Mouse (Mus musculus): Measurements from ENCODE around the gene Serinc3. TPM values are rescaled to one million over a fixed set of nuclear protein-coding genes. Genes with fewer than 3 reads are reported as not detected.

The Serinc3 gene
- polyA plus RNA-seq, 1 experiment: 1,613 TPM

- peak overlapping the region; percentile 80 for H3K27ac ChIP-seq (ENCODE audit: insufficient read depth, low read depth, low read length)
- TF ChIP-seq CTCF (IDR thresholded peaks at IDR 0.05; ENCODE audit: low read depth, low read length): no peak
- no peak for TF ChIP-seq POLR2A (IDR thresholded peaks at IDR 0.05; ENCODE audit: borderline replicate concordance, low read depth, low read length)
- peaks cover 57% of the 10 kb centered on the region for H3K4me1 ChIP-seq (ENCODE audit: control insufficient read depth, insufficient read depth, low read length)
- 0 out of 2 replicates have a peak overlapping the region, but pooled peaks have one; percentile 11 for H3K4me3 ChIP-seq (ENCODE audit: insufficient read depth, low read length)
These were observed 54.7 kb downstream of the Serinc3 start for GRCm38 (mm10) chr2:163590211-163590610.

GRCm38 (mm10) chr2:163587506-163587905, 57.4 kb downstream of the Serinc3 start:
- H3K4me3 ChIP-seq (ENCODE audit: insufficient read depth, low read length): no peak overlapping the region
- peak overlapping the region; percentile 80 for H3K27ac ChIP-seq (ENCODE audit: insufficient read depth, low read depth, low read length)
- peaks cover 64% of the 10 kb centered on the region for H3K4me1 ChIP-seq (ENCODE audit: control insufficient read depth, insufficient read depth, low read length)
- TF ChIP-seq CTCF (IDR thresholded peaks at IDR 0.05; ENCODE audit: low read depth, low read length) (no peak), POLR2A (IDR thresholded peaks at IDR 0.05; ENCODE audit: borderline replicate concordance, low read depth, low read length) (no peak)

GRCm38 (mm10) chr2:163586384-163587261, 58.3 kb downstream of the Serinc3 start:
- Histone ChIP-seq H3K4me1 (ENCODE audit: control insufficient read depth, insufficient read depth, low read length) (peaks cover 64% of the 10 kb centered on the region), H3K27ac (ENCODE audit: insufficient read depth, low read depth, low read length) (peak overlapping the region; percentile 47), H3K4me3 (ENCODE audit: insufficient read depth, low read length) (no peak overlapping the region)
- TF ChIP-seq POLR2A (IDR thresholded peaks at IDR 0.05; ENCODE audit: borderline replicate concordance, low read depth, low read length) (no peak), CTCF (IDR thresholded peaks at IDR 0.05; ENCODE audit: low read depth, low read length) (peak; percentile 98)

GRCm38 (mm10) chr2:163584088-163584426, 60.9 kb downstream of the Serinc3 start:
- Histone ChIP-seq H3K4me3 (ENCODE audit: insufficient read depth, low read length) (no peak overlapping the region), H3K4me1 (ENCODE audit: control insufficient read depth, insufficient read depth, low read length) (peaks cover 63% of the 10 kb centered on the region), H3K27ac (ENCODE audit: insufficient read depth, low read depth, low read length) (peak overlapping the region; percentile 41)
- TF ChIP-seq CTCF (IDR thresholded peaks at IDR 0.05; ENCODE audit: low read depth, low read length) (no peak), POLR2A (IDR thresholded peaks at IDR 0.05; ENCODE audit: borderline replicate concordance, low read depth, low read length) (no peak; the same call in 1 of the 2 replicates)

GRCm38 (mm10) chr2:163583226-163584087, 61.5 kb downstream of the Serinc3 start:
- H3K4me1 ChIP-seq (ENCODE audit: control insufficient read depth, insufficient read depth, low read length): peaks cover 58% of the 10 kb centered on the region
- H3K27ac ChIP-seq (ENCODE audit: insufficient read depth, low read depth, low read length): peak overlapping the region; percentile 41
- TF ChIP-seq POLR2A (IDR thresholded peaks at IDR 0.05; ENCODE audit: borderline replicate concordance, low read depth, low read length): no peak; the same call in 1 of the 2 replicates
- TF ChIP-seq CTCF (IDR thresholded peaks at IDR 0.05; ENCODE audit: low read depth, low read length): no peak

GRCm38 (mm10) chr2:163580069-163580945, 64.6 kb downstream of the Serinc3 start:
- H3K4me3 ChIP-seq (ENCODE audit: insufficient read depth, low read length): no peak overlapping the region
- peaks cover 46% of the 10 kb centered on the region for H3K4me1 ChIP-seq (ENCODE audit: control insufficient read depth, insufficient read depth, low read length)
- H3K27ac ChIP-seq (ENCODE audit: insufficient read depth, low read depth, low read length): peak overlapping the region; percentile 82
- TF ChIP-seq POLR2A (IDR thresholded peaks at IDR 0.05; ENCODE audit: borderline replicate concordance, low read depth, low read length) (no peak), CTCF (IDR thresholded peaks at IDR 0.05; ENCODE audit: low read depth, low read length) (no peak)

More at GRCm38 (mm10) chr2:163583226-163584087, 61.5 kb downstream of the Serinc3 start:
- no peak overlapping the region for H3K4me3 ChIP-seq (ENCODE audit: insufficient read depth, low read length)

GRCm38 (mm10) chr2:163577986-163578385, 66.9 kb downstream of the Serinc3 start:
- Histone ChIP-seq H3K4me1 (ENCODE audit: control insufficient read depth, insufficient read depth, low read length) (peaks cover 37% of the 10 kb centered on the region), H3K27ac (ENCODE audit: insufficient read depth, low read depth, low read length) (no peak overlapping the region), H3K4me3 (ENCODE audit: insufficient read depth, low read length) (no peak overlapping the region)
- TF ChIP-seq POLR2A (IDR thresholded peaks at IDR 0.05; ENCODE audit: borderline replicate concordance, low read depth, low read length): no peak
- no peak for TF ChIP-seq CTCF (IDR thresholded peaks at IDR 0.05; ENCODE audit: low read depth, low read length)

GRCm38 (mm10) chr2:163575248-163575647, 69.7 kb downstream of the Serinc3 start:
- Histone ChIP-seq H3K4me1 (ENCODE audit: control insufficient read depth, insufficient read depth, low read length) (peaks cover 24% of the 10 kb centered on the region), H3K4me3 (ENCODE audit: insufficient read depth, low read length) (peak overlapping the region; percentile 31), H3K27ac (ENCODE audit: insufficient read depth, low read depth, low read length) (no peak overlapping the region)
- TF ChIP-seq CTCF (IDR thresholded peaks at IDR 0.05; ENCODE audit: low read depth, low read length): no peak
- no peak for TF ChIP-seq POLR2A (IDR thresholded peaks at IDR 0.05; ENCODE audit: borderline replicate concordance, low read depth, low read length)

- TF ChIP-seq CTCF (IDR thresholded peaks at IDR 0.05; ENCODE audit: low read depth, low read length): no peak
- no peak for TF ChIP-seq POLR2A (IDR thresholded peaks at IDR 0.05; ENCODE audit: borderline replicate concordance, low read depth, low read length)
- Histone ChIP-seq H3K4me3 (ENCODE audit: insufficient read depth, low read length) (no peak overlapping the region), H3K27ac (ENCODE audit: insufficient read depth, low read depth, low read length) (no peak overlapping the region), H3K4me1 (ENCODE audit: control insufficient read depth, insufficient read depth, low read length) (peaks cover 15% of the 10 kb centered on the region)
These were observed 70.6 kb downstream of the Serinc3 start for GRCm38 (mm10) chr2:163574321-163574720.

Other genes with a start within 250 kb of the Serinc3 start
- gene Jph2, start 247.1 kb downstream of the Serinc3 start, polyA plus RNA-seq (2012; ENCODE audit: insufficient read depth, insufficient read length, missing spikeins): not detected in 2 replicates
- 68.5 and 74.8 TPM in 2 replicates for gene Oser1, start 220.4 kb downstream of the Serinc3 start, polyA plus RNA-seq (2012; ENCODE audit: insufficient read depth, insufficient read length, missing spikeins)
- gene Gdap1l1, start 206.7 kb downstream of the Serinc3 start, polyA plus RNA-seq (2012; ENCODE audit: insufficient read depth, insufficient read length, missing spikeins): 0.63 and 0.89 TPM in 2 replicates
- gene Fitm2, start 172.5 kb downstream of the Serinc3 start, polyA plus RNA-seq (2012; ENCODE audit: insufficient read depth, insufficient read length, missing spikeins): 2.0 and 2.6 TPM in 2 replicates
- not detected in 2 replicates for gene R3hdml, start 152.8 kb downstream of the Serinc3 start, polyA plus RNA-seq (2012; ENCODE audit: insufficient read depth, insufficient read length, missing spikeins)
- gene Hnf4a, start 138.3 kb downstream of the Serinc3 start, polyA plus RNA-seq (2012; ENCODE audit: insufficient read depth, insufficient read length, missing spikeins): not detected in 2 replicates
- gene Ttpal, start 42.8 kb downstream of the Serinc3 start, polyA plus RNA-seq (2012; ENCODE audit: insufficient read depth, insufficient read length, missing spikeins): 8.5 and 13.2 TPM in 2 replicates
- 83.8 and 87.8 TPM in 2 replicates for gene Pkig, start 13.3 kb upstream of the Serinc3 start, polyA plus RNA-seq (2012; ENCODE audit: insufficient read depth, insufficient read length, missing spikeins)
- gene Ada, start 105.1 kb upstream of the Serinc3 start, polyA plus RNA-seq (2012; ENCODE audit: insufficient read depth, insufficient read length, missing spikeins): 3.3 and 5.3 TPM in 2 replicates
- 1.1 and 1.6 TPM in 2 replicates for gene Ccn5, start 175.7 kb upstream of the Serinc3 start, polyA plus RNA-seq (2012; ENCODE audit: insufficient read depth, insufficient read length, missing spikeins)
- not detected in 2 replicates for gene Kcnk15, start 208.5 kb upstream of the Serinc3 start, polyA plus RNA-seq (2012; ENCODE audit: insufficient read depth, insufficient read length, missing spikeins)